Mouse (Mus musculus): ENCODE results near the gene Gm5431.

DNA sequence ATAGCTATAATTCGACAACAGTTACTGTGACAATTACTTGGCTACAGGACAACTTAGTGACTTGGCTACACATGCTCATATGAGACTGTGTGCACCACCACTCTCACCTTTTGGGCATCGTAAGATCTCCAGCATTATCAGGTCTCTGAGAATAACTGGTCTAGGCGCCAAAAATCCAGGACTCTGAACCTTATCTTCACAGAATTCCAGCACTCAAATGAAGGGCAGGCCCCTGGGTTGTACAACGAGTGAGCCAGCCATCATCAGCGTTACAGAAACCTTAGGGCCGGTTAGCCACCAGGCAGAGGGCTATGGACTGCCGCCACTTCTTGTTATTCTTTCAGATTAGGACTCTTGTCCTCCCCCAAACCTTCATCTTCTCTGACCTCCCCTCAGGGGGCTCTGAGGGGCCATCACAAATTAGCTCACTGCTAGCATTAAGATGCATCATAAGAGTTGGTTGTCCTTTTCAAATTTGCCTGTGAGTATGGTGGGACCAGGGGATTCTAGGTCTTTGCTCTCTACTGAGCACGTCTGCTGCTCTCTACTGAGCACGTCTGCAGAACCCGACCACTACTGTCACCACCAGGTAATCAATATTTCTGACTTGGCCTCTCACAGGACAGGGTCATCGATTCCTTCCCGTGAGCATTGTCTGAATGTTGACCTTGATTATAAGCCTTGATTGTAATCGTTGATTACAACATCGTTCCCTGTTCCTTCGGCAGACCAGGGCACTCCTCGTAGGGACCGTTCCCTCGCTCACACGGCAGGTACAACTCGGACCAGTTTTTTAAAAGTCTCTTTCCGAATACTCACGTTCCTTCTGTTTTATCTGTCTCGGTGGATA is 49.2 kb downstream of the Gm5431 start:
- TF ChIP-seq CTCF (IDR thresholded peaks at IDR 0.05; ENCODE audit: borderline replicate concordance, insufficient read depth, low read depth, low read length) = no peak
- TF ChIP-seq POLR2A (IDR thresholded peaks at IDR 0.05; ENCODE audit: borderline replicate concordance, insufficient read depth, low read length) = no peak

All from cerebellum, adult 2 months (tissue).